Mouse (Mus musculus) layer of hippocampus, postnatal 36 days (tissue): ENCODE data around the gene Tacr2. TPM values are rescaled to one million over a fixed set of nuclear protein-coding genes. Genes with fewer than 3 reads are reported as not detected.
A peak's percentile ranks its signal among the peaks of the same experiment; 100 is the strongest.

ENCODE experiments used
- DNase-seq, 2 experiments: peaks; one replicate each; pipeline ENCODE4 v3.0.0; 2022
- total RNA-seq, 2 experiments: library from RNA; stranded (reverse); gene quantifications; 2 replicates each; pipeline ENCODE4 v1.2.3; 2021

Tacr2 gene
- total RNA-seq = not detected

DNA sequence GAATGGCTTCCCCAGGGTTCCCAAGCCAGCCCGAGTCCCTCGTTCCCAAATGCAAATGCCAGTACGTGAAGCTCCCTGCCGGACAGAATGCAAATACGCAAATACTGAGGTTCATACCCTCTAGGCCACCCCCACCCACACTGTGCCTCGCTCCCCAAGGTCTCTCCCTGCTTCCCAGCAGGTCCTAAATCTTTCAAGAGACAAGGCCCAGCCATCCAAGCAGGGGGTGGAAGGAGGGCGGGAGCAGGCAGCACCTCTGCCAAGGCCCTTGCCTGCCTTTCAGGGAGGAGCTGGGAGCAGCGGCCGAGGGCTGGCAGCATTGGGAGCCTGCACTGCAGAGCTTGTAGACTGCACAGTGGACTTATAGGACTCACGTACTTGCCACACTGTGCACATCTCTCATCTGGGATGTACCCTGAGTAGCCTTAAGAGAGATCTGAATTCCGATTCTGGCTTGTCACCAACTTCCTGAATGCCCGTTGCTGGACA is at the start of gene Tacr2:
Gene Tacr2, plus strand, starts transcription at position 439 of the 489 bp plus-strand sequence.
- DNase-seq = no peak

DNA sequence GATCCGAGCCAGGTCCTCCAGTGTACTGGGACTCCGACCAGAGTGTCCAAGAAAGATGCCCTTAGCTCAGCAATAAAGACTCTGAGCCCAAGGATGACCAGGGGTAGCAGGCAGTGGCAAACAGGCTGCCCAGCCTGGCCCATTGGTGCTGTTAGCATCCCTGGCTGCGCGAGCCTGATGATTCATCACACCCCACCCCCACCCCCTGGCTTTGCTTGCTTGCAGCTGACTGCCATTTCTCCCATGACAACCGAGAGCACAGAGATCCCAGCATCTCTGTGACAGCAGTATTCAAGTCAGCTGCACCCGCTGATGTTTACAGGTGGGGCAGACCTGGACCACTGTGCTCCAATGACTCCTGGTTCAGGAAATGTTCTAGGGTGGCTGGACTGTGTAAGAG is 49.7 kb upstream of the Tacr2 start:
- DNase-seq = peak; percentile 48 to 69

DNA sequence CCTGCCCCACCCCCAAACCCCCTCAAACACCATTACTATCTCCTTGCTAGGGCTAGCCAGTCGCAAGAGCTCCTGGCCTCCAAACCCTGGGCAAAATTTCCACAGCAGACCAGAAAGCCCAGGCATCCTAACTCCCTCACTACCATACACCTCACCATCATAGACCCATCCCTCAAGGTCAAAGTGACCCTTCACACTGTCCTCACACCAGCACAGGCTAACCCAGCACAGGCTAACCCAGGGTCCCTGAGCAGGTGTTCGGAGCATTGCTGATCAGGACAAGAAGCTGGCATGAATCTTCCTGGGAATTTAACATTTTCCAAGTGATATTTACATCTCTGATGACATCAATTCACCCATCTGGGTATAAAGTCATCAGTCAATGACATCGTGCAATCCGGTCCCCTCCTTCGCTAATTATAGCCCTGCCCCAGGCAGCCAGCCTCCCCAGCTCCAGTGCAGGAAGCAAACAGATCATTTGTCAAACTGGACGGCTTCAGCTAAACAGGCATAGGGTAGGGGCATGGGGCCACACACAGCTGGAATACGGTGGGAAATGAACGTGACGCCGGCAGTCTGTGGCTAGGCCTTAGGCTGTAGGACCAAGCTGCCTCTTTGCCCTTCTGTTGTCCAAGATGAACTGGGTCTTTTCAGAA is 43.9 kb upstream of the Tacr2 start:
- DNase-seq = no peak

DNA sequence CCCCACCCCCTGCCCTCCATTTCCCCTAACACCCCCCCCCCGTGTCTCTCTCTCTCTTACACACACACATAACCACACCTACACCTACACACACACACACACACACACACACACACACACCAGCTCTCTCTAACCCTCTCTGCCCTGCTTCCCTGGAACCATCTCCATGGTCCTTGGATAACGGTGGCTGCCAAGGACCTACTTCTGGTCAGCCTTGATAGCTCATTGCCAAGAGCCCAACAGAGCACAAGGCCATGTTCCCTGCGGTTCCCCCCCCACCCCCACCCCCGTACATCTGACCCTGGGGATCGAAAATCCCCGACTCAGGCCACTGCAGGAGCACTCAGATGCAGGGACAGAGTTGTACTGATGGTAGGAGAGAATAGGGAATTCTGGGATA is 40.9 kb upstream of the Tacr2 start:
- DNase-seq = no peak

DNA sequence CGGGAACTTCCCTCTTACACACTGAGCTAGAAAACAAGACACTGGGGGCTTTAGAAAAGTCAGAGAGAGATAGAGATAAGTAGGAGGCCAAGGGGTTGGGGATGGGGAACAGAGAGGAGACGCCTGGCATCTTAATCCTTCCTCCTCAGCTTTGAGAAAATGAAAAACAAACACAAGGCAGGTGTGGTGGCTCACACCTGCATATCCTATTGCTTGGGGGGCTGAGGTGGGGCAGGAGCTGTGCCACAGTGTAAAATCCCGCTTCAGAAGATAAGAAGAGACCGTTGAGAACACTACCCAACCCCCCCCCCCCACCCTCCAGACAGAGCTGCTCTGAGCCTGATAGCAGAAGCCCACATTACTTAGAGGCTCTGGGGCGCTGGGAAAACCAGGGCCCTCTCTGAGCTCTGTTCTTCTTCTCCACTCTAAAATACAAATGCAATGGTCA is 37.0 kb upstream of the Tacr2 start:
- no peak for DNase-seq

DNA sequence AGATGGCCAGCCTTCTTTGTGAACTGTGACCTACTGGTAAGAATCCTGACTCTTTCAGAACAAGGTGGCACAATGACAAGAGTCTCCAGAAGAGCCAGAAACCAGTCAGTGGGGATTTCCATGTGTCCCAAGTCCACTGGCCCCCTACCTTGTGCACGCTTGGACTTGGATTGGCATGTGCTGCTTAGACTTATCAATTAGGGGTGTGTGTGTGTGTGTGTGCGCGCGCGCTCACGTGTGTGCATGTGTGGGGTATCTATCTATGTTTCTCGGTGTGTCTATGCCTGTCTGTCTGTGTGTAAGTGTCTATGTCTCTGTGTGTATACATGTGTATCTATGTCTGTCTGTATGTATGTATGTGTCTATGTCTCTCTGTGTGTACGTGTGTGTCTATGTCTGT is 36.6 kb upstream of the Tacr2 start:
- DNase-seq = no peak

DNA sequence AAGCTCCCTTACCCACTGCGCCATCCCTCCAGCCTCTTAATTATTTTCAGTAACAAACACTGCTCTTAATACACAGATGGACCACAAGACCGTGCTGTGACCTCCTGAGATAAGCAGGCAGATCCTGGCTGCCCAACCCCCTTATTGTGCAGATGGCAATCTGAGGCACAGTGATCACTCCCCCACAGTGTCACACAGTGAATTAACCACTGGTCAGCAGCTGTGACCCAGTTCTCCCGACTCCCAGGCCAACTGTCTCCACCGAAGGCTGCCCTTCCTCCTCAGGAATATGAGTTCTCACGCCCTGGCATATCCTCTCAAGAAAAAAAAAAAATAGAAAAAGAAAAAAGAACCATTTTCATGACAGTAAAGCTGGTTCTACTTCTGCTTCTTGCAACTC is 35.6 kb upstream of the Tacr2 start:
- no peak for DNase-seq

DNA sequence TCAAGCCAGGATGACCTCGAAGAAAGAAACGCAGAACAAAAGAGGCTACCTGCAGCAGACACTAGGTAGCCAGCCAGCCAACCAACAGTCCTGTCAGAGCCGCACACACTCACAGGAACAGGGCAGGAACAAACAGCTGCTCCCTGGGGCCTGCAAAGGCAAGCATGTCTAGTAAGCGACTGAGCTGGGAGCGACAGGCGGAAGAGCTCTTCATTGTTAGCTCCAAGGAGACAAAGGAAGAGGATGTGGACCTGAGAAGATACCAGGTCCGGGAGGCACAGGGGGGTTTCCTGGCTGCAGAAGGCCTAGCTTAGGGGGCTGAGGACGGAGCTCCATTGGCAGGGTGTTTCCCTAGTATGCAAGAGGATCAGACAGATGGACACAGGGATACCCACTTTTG is 35.0 kb upstream of the Tacr2 start:
- DNase-seq = no peak

DNA sequence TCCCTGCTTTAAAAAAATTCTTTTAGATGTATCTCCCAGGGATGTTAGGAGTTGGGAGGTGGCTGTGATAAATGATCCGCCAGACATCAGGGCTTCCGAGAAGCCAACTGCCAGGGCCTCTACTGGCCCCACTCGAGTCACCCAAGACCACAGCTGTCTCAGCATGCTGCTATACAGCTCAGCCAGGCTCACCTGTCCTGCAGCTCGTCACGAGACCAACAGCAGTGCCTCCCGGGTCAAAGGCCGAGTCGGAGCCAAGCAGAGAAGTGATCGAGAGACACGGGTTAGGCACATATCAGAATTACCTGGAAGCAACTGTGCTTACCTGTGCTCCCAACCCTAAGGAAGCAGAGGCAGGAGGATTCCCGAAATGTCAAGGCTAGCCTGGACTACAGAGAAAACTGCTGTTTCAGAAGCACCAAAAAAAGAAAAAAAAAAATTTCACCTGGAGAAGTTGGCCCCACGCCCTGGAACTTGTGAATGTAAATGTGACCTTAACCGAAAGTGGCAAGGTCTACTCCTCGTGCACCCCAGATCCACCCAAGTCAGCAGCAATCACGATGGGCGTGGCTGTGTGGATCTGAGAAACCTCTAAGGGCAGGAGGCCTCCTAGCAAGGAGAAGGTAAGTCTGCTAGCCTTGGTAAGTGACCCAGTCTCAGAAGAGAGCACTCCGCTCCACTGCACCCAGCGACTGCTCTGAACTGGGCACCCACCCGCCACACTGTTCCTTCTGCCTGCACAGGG is 34.0 kb upstream of the Tacr2 start:
- no peak for DNase-seq

DNA sequence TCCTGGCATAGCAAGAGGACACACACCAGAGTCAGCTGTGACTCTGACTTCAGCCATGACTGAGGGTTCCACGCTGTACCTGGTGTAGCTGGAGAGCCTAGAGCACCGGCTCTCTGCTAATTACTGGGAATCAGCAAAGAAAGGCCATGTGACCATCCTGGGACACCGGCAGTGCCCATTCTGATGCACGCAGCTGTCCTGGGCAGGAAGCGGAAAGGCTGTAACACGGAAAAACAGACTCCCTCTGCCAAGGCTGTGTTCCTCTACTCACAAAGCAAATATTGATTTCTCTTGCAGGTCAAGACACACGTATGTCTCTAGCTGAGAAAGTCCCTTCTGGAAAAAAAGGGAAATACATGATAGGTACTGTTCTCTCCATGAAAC is 33.5 kb upstream of the Tacr2 start:
- DNase-seq = no peak

DNA sequence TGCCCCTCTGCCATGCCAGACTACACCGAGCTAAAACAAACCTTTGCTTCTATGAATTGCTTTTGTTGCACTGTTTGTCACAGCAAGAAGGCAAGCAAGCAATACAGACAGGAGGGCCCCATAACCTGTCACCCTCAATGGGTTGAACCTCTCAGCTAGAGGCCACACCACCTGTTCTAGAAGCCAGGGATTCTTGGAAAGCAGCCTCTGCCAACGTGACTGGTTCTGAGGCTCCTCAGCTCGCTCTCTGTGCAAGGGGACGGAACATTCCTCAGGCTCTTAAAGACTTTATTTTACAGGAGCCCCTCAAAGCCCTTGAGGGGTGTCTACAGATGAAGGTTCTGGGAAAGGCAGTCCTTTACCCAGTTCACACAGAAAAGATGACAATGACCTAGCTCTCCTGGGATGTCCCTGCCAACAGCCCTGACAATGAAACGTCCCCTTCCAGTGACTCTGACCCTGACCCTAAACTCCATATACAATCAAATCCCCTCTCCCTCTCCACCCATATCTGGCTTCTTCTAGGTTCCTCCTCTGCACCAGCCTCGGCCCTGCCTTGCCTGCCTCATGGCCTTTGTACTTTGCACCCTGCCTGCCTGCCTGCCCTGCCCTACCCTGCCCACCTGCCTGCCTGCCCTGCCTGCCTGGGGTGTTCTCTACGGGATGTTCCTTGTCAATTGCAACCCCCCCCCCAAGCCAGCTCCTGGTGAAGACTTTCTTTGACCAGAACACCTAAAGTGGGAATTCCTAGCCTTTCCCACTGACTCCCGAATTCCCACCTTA is 31.3 kb upstream of the Tacr2 start:
- no peak for DNase-seq

DNA sequence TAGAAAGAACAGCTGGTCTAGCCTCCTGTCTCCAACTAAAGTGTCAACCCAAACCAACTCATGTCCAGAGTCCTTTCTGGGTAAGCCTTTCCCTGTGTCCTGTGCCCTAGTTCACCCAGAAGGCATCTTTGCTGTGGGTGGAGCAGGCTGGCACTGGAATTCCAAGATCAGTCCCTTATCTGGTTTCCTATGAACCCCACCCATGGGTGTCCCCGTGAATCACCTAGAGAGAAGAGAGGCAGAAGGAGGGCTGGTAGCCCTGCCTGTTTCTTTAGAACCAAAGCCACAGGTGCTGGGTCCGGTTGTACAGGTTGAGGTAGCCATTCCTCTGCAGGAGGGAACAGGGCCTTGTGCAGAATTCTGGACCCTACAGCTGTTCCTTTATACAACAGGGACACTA is 30.6 kb upstream of the Tacr2 start:
- DNase-seq = no peak

DNA sequence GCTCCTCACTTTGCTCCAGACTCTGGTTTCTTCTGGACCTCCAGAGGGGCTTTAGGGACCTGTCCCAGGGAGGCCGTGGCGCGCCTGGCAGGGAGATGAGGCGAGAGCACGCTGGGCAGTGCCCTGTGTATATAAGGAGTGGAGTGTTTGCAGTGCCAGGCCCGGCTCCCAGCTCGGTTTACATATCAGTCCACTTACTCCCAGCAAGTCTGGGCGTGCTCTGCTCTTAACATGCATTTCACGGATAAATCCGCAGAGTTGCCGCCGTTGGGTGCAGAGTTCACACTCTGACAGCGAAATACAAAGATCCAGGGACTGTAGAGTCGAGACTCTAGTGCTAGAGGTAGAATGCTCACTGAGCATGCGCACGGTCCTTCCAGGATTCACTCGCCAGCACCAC is 29.5 kb upstream of the Tacr2 start:
- no peak for DNase-seq

DNA sequence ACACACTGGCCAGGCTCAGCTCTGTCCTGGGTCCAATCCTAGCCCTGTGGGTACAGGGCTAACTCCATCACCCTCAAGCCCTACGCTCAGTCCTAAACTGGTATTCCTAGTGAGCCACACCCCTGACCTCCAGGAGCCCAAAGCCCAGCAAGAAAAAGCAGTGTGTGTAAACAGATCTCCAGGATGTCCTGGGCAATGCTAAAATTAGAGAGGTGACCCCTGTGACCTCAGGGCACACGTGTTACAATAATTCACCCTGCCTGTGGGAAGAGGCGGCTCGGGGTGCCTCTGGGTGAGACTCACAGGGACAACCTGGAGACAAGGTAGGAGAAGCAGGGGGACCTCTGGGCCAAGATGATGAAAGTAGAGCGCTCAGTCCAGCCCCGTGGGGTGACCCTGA is 28.0 kb upstream of the Tacr2 start:
- DNase-seq = no peak

DNA sequence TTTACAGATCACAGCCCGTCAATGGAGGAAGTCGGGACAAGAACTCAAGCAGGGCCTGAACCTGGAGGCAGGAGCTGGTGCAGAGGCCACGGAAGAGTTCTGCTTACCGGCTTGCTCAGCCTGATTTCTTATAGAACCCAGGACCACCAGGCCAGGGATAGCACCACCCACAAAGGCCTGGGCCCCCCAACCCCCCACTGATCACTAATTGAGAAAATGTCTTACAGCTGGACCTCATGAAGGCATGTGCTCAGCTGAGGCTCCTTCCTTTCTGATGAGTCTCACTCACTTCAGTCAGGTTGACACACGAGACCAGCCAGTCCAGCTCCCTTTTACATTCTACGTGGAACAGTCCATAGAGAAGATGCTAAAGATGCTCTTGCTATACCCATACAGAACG is 26.4 kb upstream of the Tacr2 start:
- no peak for DNase-seq

DNA sequence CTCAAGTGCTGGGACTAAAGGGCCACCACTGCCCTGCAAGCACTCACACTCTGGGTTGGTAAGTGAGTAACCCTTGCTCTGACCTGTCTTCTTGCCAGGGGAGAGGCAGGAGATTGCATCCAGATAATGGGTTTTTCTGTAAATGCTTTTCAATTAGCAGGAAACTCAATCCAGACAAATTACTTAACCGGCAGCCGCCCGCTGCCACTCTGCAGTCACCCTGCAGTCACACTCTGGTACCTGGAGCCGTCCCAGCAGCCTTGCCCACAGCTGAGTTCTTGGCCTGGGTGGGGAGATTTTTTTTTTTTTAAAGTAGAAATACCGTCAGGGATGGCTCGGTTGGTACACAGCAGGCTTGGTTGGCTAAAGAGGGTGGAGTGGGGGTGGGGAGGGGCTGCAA is 24.1 kb upstream of the Tacr2 start:
- DNase-seq = no peak

DNA sequence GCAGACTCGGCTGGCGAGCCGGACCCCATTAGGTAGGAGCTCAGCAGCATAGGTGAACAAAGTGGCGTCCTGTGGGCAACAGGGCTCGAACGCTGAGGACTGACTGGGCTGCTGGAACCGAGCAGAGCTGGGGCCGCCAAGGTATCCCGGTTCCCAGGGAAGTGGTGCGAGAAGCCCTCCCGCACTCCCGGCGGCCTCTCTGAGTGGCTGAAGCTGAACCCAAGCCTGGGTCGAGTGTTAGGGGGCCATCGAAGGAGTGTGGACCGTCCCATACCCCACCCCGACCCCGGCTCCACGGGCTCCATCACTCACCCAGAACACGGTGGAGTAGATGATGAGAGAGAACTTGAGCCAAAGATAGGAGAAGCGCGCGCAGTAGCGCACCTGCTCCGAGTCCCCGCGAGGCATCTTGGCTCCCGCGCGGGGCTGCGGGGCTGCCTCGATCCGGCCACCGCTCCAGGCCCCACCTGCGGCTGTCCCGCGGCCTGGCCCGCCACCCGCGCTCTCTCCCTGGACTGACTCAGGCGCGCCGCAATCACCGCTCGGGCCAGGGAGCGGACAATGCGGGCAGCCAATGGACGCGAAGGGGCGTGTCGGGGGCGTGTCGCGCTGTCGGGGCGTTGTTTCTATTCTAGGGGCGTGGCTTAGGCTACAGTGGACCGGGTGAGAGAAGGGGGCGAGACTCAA is 21.4 kb upstream of the Tacr2 start, which contains the start of gene Tspan15:
Gene Tspan15, minus strand, starts transcription at position 544 of the 687 bp plus-strand sequence.
- DNase-seq = peak; percentile 87 to 89

DNA sequence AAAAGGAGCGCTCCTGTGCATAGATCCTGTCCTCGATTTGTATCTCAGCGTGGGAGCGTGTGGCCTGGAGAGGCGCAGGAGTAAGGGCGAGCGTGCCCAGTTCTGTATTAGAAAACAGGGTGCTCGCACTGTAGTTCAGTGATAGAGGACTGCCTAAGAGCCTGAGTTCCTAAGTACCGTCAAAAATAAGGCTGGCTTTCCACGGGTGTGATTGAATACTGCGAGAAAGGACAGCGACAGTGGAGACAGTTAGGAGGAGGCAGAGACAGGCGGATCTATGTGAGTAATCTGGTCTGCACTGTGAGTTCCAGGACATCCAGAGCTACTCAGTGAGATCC is 20.9 kb upstream of the Tacr2 start:
- no peak for DNase-seq

DNA sequence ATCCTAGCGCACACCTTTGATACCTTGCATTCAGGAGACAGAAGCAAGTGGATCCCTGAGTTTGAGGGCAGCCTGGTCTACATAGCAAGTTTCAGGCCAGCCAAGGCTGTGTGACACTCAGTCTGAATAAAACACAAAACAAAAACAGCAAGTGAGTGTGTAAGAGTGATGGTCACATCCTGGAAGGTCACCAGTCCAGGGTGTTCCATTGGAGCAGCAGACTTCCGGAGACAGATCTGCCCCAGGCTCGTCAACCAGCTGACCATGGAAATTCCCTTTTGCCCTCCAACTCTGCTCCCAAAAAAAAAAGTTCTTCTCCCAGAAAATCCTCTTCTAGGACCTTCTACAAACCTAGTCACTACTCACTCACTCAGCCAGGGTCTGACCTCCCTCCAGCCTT is 20.4 kb upstream of the Tacr2 start:
- DNase-seq = no peak

DNA sequence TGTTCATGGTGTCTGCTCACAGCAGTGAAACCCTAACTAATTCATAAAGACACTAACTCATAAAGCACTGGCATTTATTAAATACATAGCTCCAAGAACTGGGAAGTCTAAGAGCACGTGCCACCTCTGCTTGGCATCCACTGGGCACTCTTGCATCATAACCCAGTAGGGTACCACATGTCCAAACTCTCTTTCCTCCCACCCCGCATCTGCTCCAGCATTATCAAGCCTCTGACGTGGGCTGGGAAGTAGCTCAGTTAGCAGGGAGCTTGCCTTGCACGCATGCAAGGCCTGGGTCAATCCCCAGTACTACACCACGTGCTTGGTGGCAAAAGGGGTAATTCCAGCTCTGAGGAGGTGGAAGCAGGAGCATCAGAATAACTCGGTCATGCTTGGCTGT is 16.1 kb upstream of the Tacr2 start:
- no peak for DNase-seq

DNA sequence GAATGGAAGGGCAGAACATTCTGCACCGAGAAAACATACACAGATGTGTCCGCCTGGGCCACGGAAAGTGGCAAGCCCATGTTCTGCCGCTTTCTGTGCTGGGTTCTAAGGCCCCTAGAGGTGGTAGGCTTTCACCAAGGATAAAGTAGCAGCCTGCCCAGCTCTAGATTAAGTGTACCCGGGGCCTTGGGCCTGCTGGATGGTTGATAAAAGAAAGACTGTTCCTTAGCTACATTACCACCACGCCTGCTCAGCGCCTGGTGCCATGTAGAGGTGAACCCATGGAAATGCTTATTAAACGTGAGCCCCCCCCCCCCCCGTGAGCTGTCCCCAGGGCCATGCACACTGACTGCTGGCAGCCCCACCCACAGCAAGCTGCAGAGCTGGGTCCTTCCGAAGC is 15.0 kb upstream of the Tacr2 start:
- DNase-seq = no peak

DNA sequence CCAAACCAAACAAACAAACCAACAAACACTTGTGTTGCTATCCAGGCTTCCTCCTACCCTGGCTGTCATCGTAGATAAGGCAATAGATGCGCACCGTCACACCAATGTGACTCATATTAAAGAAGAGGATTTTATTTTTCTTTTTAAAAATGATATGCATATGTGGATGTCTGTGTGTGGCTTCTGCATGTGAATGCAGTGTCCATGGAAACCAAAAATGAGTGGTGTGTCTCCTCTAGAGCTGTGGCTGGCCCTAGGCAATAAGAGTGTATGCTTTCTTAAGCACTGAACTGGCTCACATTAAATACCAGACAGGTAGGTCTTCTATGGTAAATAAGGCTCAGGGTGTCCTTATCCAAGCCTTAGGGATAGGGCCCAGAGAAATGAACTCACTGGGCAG is 13.6 kb upstream of the Tacr2 start:
- no peak for DNase-seq

DNA sequence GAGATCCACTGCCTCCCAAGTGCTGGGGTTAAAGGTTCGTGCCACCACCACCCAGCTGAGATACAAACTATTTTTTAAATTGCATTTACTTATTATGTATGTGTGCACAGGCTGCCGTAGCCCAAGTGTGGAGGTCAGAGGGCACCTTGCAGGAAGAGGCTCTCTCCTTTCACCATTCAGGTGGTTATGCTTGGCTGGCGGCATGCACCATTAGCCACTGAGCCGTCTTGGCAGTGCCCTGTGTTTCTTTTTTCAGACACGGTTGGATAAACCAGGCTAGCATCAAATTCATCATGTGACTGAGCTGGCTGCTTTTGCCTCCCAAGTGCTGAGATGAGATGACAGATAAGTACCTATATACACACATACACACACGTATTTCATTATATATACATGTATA is 13.0 kb upstream of the Tacr2 start:
- no peak for DNase-seq
